Mouse (Mus musculus) skeletal muscle tissue, adult 2 months (tissue): ENCODE results near the gene Olfr524.
A peak's percentile ranks its signal among the peaks of the same experiment; 100 is the strongest.

Experiments
- DNase-seq: peaks from one replicate; pipeline ENCODE4 v3.0.0-alpha.2; 2012; ENCODE audit warnings: low read depth, low spot score

Olfr524 gene

DNA sequence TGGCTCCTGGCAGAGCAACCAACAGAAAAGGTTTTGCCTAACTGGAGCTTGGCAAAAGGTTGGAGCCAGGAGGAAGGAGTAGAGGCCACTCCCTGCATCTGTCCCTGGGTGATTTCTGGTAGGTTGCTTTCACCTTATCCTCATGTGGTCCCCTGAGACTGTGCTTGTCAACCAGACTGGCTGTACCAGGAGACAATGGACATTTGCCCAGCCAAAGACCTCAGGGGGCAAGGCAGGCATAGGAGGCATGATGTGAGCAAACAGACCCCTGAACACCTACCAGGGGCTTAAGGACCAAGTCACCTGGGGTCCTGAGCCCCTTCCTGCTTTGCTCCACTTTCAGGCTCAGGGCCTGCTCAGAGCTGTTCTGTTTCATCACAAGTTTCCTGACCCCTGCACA, at the start of gene Olfr524:
TSS of gene Olfr524 (minus strand) at position 101 of the 400 bp plus-strand sequence.
- no peak for DNase-seq

DNA sequence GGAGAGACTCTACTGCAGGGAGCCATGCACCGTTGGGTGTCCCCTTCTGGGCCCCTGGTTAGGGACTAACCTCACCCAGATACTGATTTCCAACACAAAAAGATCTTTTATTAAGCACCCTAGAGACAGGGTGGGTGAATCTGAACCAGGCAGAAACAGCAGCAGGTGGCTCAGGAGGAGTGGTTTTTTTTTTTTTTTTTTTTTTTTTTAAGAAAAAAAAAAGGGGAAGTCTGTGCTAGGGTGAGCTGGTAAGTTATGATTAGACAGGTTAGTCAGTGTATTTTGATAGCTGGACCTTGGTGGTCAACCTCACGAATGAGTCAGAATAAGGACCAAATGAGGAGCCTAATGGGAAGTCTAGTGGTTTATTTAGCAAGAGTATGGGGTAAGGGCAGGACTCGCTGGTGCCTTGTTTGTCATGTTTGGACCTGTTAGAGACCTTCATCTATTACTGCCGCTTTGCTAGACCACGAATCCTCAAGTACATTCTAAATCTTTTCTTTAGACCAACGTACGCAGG, 48.1 kb upstream of the Olfr524 start:
- no peak for DNase-seq

DNA sequence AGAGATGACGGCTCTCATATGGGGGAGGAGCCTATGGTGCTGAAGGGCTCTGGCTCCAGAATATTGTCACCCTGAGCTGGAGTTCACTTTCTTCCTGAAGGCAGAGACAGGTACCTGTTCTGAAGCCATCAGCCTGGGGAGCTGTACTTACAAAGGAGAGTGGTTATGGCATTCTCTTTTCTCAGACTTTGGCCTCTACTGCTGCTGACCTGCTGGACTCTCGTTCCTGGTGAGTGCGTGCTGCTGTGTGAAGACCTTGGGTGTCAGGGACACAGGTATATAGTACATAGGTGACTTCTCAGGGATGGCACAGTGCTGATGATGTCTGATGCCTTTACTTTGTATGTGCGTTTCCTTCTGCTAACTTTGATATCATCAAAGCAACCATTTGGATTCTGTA, 41.5 kb upstream of the Olfr524 start, which contains the start of gene 5830411N06Rik:
TSS of gene 5830411N06Rik (plus strand) at position 69 of the 400 bp plus-strand sequence.
- no peak for DNase-seq

DNA sequence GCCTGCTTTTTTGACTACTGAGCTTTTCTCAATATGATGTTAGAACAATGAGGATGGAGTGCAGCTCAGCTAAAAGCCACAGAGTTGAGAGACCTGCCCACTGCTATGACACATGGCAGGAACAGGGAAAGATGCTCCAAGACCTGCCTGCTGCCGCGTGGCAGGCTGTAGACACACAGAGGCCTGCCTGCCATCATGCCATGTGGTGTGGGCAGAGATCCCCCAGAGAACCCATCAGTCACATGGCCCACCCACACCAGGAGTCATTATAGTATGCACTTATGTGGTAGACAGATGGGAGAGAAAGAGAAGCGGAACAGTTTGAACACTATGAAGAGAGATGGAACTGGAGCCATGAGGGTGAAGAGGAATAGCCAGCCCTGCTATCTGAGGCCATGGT, 27.9 kb upstream of the Olfr524 start:
- DNase-seq, result no peak

DNA sequence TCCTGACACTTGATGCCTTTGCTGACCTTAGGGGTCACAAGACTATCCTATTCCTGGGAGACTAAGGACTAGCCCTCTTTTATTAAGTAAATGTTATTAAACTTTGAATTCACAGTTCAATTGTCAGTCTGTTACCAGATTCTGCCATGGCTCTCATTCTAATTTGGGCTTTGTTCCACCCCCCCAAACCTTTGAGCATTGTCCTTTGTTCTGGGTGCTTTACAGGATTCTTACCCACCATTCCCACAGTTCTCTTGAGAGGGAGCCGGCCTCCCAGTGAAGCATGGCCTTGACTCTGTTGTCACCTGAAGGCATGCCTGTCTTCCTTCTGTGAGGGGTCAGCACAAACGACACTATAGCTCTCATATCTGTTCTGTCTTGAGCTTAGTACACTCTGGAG, 25.3 kb upstream of the Olfr524 start:
- DNase-seq, result no peak

DNA sequence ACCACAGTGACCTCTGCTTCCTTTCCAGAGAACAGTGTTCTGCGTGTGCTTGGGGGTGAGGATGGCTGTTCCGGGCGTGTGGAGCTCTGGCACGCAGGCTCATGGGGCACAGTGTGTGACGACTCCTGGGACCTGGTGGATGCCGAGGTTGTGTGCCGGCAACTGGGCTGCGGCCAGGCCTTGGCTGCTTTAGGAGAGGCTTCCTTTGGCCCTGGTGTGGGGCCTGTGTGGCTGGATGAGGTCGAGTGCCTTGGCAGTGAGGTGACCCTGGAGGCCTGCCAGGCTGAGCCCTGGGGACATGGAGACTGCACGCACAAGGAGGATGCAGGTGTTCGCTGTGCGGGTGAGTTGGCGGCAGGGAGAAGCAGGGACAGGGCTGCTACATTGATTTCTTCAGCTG, 22.7 kb upstream of the Olfr524 start:
- DNase-seq, result no peak

DNA sequence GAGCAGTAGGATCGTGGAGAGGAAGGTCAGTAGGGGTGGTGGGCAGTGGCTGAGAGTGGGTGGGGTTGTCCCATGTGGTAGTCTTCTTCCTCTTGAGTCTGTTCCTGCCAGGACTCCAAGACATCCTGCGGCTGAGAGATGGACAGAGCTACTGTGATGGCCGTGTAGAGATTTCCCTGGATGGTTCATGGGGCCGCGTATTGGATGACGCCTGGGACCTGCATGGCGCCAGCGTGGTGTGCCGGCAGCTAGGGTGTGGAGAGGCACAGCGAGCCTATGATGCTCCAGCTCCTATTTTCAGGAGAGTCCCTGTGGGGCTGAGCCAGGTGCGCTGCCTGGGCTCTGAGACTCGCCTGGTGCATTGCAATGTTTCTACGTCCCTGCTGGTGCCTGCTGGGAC, 18.4 kb upstream of the Olfr524 start:
- DNase-seq, result no peak

DNA sequence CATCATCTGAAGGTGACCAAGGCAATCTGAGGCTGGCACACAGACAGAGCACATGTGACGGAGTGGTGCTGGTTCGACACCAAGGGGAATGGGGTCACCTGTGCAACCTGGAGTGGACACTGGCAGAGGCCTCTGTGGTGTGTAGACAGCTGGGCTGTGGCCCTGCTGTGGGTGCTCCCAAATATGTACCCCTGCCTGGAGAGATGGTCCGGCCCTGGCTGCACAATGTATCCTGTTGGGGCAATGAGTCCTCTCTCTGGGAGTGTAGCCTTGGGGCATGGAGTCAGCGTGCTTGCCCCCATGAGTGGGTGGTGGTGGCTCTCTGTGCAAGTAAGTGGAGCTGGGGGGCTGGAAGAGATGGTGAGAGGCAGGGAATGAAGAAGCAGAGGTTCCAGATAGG, 14.6 kb upstream of the Olfr524 start:
- no peak for DNase-seq

DNA sequence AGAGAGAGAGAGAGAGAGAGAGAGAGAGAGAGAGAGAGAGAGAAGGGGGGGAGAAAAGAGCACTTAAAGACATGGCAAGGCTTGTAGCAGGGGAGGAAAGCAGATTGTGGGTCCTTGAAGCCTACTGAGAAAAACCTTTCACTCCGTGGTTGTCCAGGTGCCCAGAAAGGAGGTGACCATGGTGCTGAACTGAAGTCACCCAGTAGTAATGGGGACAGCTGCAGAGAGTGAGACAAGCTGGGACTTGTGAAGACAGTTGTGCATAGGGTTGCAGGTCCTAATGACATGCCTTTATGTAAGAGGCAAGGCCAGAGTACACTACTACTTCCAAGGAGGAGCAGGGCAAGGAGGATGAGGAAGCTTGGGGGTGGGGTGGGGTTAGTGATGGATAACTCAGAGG, 13.5 kb upstream of the Olfr524 start:
- no peak for DNase-seq

DNA sequence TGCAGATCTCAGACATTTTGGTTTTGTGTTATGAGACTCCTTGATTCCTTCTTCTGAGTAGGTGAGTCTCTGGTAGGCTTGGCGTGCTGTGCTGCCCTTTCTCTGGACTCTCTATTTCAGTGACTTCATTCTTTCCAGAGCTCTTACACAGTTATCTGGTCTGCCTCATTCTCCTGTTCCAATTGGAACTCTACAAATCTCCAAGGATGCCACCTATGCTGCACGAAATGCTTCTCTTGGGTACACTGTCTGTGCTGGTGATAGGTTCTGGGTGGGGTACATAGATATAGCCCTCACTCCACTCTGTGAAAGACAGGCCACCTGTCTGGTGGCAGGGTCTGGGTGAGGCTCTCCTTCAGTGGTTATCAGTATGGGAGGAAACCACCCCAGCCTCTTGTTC, 12.2 kb upstream of the Olfr524 start, which contains the start of gene Cd163l1:
TSS of gene Cd163l1 (plus strand) at position 301 of the 400 bp plus-strand sequence.
- DNase-seq, result no peak

DNA sequence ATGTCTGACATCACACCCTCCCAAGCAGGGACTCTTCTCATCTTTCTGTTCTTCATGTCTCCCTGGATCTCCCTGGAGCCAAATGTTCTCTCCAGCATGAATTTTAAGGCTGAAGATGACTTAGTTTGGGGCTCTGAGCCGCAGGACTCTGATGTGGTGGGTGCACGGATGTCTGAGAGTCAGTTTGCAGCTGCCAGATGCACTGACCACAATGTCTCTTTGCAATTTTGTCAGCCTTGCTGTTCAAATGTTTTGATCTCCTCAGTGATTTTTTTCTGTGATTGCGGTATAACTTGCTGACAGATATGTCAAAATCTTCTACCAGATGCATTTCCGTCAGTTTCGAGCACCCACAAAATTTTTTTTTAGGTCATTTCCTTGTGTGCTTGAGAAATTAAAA, 8.1 kb upstream of the Olfr524 start:
- no peak for DNase-seq

DNA sequence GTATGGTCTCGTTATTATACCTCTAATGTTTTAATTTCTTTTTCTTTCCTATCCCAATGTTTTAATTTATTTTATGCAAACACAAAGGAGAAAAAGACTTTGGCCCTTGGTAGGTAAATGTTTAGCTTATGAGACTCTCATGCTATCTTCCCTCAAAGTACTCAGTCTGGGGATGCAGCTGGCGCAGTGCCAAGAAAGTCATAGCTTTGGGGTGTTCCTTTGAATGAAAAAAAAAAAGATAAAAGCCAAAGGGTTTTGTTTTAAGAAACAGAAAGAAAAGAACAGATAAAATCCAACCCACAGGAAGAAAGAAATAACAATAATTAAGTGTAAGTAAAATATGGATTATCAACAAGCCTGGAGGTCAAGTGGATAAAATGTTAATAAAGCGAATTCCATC, 2.9 kb upstream of the Olfr524 start:
- DNase-seq, result no peak

DNA sequence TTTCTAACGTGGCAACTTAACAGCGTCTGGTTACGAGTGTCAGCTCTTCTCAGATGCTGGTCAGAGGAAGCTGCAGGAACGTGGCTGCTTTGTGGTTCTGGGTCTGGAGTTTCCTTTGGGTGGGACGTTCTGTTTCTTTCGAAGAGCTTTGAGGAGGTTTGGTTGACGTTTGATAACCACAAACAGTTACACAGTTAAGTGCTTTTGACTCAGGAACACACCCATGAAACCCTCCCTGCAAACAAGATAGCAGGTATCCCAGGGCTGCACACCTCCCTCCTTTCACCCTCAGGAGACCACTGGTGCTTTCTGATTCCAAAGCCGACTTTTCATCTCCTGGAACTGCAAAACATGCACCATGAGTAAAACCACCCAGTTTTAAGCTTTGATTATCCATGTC, 2.4 kb upstream of the Olfr524 start:
- DNase-seq, result peak; percentile 3

DNA sequence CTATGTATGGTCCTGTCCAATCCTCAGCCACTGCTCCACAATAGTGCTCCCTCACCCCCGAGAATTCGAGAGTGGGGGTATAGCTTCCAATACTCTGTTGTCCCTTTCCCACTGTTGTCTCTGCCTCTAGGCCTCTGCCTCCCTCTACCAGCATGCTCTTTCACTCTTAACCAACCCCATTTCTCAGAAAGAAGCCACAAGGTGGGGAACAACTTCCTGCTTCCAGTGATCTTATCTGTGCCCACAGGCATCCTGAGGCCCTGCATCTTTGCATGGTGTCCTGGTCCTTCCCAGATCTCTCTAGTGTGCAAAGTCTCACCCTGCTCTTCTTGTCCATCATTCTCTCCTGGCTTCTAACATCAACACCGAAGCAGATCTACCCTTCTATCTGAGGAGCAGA, 1.1 kb upstream of the Olfr524 start:
- DNase-seq, result no peak

DNA sequence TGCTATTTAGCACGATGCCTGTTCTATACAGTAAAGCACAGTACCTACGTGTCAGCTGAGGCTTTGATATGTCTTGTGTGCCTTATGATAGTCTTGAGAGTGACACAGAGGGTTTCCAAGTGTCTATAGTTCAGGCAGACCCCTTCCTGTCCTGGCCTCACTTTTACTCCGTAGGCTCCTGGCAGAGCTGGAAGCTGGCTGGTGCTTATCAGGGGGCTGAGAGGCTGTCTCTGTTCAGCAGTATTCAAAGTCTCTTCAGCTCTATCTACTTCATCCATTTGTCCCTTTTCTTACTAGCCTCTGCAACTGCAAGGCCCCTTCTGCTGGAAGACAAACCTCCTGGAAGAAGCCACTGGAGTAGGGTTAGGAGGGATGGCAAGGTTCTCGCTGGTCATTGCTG, 4.7 kb downstream of the Olfr524 start:
- no peak for DNase-seq

DNA sequence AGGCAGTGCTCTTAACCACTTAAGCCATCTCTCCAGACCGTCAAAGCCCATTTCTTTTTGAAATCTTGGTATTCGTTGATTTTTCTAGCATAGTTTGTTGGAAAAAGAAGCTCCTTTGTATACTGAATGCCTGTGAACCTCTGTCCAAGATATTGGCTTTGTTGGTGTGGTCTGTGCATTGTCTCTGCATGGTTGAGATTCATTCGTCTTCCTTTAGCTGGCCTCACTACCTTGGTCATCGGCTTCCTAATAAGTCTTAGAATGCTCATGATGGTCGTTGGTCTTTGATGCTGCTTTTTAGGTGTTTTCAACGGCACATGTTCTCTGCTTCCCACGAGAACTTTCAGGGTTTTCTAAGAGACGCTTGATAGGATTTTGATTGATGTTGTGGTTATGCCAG, 9.8 kb downstream of the Olfr524 start:
- no peak for DNase-seq

DNA sequence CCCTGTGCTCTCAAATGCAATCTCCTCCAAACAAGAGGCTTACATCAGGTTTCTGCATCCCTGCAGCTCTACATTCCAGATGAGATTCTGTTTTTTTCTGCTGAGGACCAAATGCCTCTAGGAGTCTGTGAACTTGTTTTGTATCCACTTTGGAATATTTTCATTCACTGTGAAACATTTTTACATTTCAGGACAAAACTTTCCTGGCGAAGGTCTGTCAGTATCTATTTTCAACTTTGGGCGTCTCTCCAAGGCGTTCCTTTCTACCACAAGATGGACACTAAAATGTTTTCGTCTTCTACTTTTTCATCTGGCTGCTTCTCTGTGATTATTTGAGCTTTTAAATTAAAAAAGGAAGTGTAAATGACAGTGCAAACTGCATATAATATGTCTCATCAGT, 11.7 kb downstream of the Olfr524 start:
- no peak for DNase-seq

DNA sequence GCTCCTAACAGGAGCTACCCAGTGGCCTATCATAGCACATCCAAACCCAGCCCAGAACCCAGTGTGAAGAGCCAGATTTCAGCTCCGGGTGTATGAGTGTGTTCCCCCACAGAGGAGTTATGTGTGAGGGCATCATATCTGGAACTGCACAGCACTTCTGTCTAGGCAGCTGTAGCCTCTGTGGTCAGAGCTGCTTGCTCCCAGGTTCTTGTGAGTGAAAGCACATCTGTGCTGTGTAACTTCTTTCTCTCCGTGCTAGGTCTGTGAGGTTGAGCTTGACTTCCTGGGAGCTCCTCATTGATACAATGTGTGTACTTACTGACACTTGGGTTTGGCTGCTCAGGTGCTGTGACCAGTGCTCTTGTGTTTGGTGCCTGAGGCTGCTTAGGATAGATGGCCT, 12.9 kb downstream of the Olfr524 start:
- no peak for DNase-seq

DNA sequence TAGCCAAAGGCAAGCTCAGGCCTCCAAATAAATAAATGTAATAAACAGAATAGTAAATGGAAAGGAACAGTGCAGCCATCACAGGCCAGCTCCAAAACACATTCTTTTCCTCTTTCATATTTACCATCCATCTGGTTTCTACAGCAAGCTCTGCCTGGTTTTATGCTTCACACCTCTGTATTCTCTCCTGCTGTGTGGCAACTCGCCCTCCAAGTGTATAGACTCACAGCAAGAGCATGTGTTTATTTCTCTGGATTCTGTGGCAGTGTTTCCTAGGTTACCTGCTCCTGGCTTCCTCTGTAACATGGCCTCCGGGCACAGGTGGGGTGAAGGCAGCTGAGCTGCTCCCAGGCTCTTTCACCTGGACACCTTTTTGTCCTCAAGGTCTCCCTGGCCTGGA, 13.3 kb downstream of the Olfr524 start:
- no peak for DNase-seq

DNA sequence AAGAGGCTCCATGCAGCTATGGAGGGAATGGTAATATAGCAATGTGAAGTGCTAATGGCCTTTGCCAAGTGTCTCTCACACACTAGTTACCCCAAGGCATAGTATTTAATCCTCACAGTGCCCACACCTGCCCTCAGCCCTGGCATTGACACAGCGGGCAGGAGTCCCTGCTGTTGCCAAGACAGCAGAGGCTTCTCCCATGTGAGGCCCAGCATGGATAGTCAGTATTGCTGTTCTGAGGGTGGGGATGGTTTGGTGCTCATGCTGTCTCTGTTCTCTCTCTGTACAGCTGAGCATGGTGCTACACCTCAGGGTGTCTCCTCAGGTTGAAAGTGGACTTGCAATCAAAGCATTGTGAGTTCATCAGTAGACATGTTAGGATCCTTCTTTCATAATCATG, 15.3 kb downstream of the Olfr524 start:
- DNase-seq, result no peak

DNA sequence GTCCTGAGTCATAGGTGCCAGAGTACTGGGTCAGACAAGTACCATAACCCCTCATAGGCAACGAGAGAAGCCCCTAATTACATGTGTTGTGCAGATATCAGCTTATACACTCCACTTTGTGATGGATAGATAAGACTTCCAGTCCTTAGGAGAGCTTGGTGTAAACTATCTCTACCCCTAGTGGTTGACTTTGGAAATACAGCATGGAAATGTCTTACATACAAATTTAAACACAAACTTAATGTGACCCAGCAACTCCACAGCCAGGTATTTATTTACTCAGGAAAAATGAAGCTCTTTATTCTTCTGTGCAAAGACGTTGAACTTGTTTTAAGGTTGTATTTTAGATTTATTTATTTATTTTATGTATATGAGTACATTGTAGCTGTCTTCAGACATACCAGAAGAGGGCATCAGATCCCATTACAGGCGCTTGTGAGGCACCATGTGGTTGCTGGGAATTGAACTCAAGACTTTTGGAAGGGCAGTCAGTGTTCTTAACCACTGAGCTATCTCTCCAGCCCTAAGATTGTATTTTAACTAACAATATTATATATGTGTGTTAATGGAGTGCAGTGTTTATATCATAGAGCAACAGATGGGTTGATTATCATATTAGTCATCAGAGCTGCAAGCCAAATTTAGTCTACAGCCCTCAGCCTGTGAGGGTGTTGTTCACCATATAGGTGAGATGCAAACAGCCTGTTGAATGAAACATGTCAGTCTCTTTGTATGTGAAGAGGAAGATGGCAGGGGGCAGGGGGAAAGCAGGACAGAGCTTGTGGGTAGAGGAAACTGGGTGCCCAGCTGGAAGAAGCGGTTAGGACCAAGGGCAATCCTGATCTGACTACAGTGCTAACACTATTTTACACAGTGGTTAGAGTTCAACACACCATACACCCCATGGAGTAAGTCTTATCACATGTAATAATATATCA, 17.1 kb downstream of the Olfr524 start:
- DNase-seq, result no peak

DNA sequence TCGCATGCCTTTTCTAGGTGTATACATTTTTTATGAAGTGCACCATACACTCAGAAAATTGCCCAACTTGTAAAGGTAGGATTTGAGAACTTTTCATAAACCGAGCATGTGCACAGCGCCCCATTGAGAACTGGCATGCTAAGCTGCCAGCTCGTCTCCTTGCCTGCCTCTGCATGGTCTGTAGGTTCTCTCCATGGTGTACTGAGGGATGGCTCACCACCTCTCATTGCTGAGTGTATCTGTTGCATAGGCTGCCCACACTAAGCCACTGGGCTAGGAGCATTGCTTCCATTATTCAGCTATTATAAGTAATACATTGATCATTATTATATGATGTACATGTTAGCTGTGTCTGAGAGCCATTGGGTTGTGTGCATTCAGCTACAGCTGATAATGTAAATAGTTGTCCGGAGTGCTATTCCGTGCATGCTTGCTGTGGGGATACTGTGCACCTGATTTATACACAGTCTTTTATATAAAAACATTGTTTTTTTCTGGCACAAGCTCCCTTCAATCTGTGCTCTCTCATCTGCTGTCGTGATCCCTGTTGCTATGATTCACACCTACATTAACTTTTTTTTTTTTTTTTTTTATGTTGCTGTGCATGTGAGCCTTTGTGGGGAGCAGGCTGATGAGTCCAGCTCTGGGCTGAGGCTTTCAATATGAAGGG, 17.9 kb downstream of the Olfr524 start:
- no peak for DNase-seq
